Mouse (Mus musculus): ENCODE data around the gene Phldb2.

The Phldb2 gene

DNA sequence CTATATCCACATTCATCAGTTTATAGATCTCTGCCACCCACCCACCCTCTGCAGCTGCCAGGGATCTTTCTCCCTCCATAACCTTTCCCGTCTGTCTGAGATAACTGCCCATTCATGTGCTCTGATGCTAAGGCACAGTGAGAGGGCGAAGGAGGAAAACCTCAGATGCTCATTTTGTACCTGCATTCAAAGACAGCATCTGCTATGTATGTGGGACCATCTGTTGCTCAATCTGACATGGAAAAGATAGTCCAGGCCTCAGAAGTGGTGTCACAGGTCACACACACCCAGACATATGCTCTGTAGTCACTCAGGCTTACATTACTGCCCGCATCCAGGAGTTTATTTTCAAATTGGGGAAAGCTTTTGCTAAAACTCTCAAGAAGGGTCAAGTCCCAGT is 112.4 kb downstream of the Phldb2 start:
- DNase-seq (ENCODE audit: low spot score): peak; percentile 19

DNA sequence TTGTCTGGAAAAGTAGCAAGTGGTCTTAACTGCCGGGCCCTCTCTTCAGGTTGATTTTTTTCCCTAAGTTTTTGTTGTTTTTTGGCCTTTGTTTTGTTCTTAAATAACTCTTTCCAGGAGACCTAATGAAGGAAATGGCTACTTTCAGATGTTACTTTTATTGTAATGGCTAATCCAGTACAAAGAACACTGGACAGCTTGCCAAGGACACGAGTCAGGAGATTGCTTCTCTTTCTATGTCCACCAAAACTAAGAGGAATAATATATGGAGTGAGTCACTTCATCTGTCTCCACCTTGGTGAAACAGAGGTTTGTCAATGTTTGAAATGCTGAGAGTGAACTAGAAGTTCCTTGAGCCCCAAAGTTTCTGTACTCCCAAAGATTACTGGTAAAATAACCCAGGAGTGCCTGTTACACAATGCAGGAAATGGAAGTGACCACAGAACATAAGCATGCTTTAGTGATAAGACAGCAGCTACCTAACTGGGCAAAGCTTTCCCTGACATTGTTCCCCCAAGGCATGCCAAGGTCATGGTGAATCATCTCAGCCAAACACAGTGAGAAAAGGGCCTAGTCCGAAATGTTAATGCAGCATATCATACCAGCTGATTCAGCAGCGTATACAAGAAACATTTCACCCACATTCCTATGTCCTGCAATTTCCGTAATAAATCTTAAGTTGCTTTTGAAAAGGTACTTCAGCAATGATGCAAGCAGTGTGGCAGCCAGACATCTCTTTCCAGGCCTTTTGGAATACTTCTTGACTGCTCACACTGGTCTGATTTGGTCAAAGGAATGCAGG is 115.7 kb downstream of the Phldb2 start:
- no peak for DNase-seq (ENCODE audit: low spot score)

DNA sequence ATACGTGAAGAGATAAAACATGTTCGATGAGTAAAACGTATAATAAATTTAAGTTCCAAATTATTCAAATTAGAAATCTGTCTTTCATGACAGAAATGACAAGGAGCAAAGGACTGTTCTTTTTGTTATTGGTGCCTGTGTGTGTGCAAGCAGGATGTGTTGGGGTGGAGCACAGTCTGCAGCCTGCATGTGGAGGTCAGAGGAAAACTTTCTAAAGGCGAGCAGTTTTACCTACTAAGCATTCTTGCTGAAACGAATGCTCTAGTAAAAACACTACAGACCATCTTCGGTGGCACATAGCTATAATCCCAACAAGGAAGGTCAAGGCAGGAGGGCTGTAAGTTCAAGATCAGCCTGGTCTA is 120.7 kb downstream of the Phldb2 start:
- DNase-seq (ENCODE audit: low spot score): no peak

DNA sequence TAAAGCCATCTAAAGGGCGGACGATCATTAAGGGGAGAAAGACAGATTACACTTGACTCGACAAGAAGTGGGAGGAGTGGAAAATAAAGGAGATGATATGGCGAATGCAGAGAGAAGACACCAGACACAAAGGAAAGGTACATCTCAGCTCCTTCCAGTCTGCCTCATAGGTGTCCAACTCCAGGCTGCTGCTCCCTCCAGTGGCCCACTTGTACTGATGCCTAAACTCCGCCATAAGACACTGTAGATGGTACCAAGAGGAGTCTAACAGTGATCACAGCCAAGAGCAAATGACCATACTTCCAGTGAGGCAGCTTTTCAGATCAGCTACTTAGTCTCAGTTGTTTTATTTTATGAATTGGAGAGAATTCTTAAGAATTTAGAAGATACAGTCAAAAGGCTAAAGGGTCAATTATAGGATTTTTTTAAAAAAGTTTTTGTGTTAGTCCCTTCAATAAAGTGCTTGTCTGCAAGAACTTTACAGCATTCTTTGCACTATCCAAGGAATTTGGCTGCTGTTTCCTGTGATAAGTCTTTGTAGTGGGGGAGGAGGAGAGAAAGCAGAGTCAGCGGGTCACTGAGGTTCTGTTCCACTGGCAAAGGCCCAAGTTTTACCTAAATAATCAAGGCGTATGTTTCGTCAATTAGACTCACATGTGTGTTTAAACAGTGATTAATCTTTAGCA is 121.2 kb downstream of the Phldb2 start:
- DNase-seq (ENCODE audit: low spot score): no peak

DNA sequence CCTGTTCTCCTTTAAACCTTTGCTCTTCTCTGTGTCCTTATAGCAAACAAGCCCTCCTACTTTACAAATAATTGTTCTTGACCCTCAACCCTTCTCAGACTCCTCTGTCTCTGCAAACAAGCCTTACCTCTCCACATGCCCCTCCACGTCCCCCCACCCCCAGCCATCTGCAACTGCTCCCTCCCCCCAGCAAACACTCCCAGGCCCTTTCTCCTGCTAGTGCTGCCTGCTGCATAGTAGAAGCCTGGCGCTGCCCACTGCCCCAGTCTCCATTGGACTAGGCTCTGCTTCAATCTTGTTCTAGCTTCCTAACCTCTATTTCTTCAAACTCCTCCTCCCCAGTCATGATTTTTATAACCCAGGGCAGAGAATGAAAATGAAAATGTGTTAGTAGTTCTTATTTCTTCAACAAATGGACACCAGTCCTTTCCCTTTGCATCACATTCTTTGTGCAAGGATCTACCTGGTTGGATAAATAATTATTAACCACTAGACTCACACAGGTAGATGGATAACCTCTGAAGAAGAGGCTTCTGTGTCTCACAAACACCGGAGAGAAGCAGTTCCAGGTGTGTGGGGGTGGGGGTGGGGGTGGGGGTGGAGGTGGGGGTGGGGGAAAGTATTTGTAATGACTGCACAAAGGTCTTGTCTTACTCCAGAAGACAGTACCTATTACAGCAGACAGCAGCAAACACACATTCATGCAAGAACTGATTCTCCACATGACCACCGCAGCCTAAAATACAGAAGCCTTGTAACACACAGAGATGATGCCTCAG is 122.1 kb downstream of the Phldb2 start:
- DNase-seq (ENCODE audit: low spot score): no peak

DNA sequence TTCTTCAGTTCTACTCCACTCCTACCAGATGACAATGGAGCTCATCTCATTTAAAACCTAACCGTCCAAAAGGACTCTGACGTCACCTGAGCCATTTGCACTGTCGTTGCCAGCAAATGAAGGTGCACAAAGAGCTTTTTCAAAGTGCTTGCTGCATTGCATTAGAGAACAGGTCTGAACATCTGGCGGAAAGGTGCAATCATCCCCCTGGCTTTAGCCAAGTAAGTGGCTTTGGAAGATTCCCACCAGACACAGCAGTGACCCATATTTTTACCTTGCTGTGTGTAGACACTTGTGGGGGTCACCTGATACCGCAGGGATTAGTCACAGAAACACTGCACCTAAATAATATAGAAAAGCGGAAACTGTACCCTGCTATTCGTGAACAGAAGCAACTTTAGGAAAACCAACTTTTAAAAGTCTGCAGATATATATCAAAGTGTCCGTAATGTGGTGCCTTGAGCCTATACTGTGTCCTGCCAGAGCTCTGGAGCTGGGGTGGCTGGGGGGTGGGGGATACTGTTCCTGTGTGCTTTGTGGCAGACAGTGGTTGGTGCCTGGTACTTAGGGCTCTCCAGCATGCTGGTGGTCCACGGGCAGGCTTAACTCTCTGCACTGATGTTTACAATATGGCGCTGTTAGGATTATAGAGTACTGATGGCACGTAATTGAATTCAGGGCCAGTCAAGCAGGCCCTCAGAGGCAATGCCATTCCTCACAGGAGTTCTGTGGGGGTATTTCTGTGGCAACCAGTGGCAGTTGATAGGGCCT is 123.1 kb downstream of the Phldb2 start:
- DNase-seq (ENCODE audit: low spot score): no peak

DNA sequence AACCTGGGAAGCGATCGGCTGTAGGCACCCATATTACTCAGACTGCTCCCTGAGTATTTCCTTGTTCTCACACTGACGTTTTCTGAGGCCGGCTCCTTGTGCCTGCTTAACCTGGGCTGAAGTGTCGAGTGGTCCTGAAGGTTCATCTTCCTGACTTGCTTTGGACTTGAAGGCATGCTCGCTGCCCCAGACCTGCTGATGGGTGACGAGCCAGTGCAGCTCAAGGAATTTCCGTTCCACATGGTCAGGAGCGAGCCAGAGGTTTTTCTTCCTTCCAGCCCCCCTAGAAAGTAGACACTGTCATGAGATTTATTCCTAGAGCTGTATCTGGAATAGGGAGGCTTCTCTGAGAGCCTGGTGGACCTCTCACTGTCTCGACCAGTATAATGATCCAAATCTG is 128.1 kb downstream of the Phldb2 start:
- DNase-seq (ENCODE audit: low spot score): no peak

DNA sequence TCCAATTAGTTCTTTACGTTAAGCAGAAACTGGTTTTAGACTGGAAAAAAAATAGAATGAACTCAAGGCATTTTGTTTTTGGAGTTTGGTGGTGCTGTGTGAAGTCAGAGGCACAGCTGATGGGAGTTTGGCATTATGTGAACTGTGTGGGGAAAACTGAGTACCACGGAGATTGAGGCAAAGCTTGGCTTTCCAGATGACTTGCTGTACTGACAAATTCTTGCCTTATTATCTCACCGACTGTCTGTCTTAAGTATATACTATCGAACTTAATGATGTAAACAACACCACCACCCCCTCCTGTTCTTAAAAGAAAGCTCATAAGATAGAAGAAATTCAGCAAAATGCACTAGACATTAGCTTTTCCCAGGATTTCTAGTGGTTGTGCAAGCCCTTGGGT is 129.4 kb downstream of the Phldb2 start:
- no peak for DNase-seq (ENCODE audit: low spot score)

DNA sequence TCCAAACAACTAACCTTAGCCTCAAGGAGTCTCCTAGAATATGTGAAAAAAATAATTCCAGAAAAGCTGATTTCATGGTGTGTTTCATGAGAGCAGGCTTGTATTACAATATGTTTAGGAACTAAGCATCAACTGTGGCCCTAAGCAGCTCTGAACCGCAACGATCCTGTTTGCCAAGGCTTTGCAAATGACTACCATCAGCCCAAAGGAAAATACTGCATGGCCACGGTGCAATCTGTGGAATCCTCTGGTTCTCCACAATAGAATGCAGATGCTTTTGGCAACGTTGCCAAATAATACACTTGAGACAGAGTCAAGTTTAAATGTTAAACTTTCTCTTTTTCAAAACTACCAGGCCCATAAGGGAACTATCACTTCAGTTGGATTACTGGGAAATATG is 133.5 kb downstream of the Phldb2 start:
- DNase-seq (ENCODE audit: low spot score): no peak

DNA sequence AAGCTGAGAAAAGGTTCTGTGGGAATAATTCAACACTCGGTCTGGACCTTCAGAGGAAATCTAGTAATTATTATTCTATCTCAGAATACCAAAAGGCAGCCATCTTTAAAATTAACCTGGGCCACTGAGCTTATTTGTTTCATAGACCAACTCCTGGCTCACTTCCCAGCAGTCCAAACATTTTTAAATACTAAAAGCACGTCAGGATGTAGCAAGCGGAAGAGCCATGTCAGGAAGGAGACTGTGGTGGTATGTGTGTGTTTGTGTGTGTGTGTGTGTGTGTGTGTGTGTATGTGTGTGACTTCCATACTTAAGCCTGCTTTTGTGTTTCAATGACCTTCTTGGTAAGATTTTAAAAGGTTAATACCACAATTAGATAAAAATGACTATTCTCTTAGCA is 135.6 kb downstream of the Phldb2 start:
- no peak for DNase-seq (ENCODE audit: low spot score)

DNA sequence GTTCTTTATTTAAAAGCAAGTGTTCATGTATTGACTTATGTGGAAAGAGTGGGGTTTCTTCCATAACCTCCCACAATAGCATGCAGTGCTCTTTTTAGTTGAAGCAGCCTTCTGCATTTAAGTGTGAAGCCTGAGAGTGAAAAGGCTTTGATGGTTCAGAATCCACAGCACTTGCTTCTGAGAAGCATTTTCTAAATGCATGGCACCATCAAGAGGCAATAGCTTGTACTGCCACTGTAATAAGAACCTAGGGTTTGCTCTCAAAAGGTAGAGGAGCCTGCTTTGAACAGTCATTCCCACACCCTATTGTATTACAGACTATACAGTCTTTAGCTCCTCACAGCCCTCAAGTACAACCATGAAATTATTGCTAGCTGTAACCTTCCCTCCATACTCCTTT is 136.7 kb downstream of the Phldb2 start:
- no peak for DNase-seq (ENCODE audit: low spot score)

DNA sequence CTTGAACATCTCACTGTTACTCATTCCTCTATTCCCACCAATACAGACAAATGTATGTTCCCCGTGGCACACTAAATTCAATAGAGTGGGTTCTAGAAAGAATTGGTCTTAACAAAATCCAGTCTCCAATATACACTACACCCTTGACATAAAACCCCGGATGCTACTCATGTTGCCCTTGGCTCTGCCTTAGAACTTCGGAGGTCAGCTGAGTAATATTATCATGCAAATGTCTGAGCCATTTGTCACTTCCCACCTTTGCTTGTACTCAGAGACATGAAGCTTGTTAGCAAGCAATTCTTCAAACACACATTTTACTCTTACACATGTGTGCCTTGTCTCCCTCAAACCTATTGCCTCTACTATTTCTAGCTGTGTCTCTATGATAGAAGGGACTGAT is 138.8 kb downstream of the Phldb2 start:
- DNase-seq (ENCODE audit: low spot score): no peak

DNA sequence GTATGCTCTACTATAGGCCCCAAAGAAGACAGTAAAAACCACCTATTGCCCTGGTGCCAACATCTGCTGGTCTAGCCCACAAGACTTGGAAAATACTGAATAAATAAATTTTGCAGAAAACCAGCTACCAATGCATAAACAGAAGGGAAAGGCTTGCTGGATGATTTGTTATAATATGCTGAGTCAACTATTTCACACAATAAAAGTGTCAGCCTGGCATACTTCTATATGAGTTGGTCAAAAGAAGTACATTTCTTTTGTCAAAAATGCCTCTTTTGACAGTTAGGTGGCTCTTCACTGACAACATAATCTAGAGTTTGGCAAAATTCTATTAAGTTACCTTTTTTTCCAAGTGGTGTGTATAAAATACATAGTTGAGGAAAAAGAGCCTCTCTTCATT is 141.6 kb downstream of the Phldb2 start:
- no peak for DNase-seq (ENCODE audit: low spot score)

DNA sequence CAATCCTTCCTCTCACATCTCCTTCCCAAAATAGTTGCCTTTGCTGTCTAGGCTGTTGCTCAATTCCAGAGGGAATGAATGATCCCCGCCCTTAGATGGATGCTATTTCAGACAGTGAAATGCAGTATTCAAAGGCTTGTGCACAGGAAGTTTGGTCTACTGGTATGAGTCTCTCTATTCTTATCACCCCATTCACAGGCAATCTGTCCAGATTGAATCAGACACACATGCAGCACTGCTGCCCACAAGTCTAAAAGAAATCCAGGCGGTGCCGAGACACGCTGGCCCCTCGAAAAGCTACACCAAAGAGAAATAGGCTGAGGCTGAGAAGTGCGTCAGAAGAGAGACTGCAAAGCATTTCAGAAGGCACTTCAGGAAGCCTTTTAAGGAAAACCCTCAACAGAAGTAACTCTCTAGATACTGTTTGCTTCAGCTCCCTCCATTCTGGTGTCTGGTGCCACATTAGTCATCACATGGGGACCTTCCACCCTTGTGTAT is 142.5 kb downstream of the Phldb2 start:
- DNase-seq (ENCODE audit: low spot score): no peak

DNA sequence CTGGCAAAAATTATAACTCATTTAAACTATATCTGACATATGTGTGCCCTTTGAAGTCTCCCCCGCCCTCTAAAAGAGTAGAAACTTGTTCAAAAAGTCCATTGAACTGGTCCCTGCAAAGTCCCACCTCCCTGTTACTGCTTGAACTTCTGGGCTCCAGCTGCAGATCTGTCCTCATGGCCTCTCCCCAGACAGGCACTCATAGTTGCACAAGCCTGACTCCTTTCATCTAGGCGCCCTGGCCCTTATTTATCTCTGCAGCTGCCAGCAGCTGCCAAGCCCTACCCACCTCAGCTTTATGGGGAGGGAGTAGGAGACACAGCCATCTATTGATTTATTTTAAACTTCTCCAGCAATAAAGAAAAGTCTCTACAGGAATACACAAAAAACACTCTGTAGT is 143.2 kb downstream of the Phldb2 start:
- no peak for DNase-seq (ENCODE audit: low spot score)

DNA sequence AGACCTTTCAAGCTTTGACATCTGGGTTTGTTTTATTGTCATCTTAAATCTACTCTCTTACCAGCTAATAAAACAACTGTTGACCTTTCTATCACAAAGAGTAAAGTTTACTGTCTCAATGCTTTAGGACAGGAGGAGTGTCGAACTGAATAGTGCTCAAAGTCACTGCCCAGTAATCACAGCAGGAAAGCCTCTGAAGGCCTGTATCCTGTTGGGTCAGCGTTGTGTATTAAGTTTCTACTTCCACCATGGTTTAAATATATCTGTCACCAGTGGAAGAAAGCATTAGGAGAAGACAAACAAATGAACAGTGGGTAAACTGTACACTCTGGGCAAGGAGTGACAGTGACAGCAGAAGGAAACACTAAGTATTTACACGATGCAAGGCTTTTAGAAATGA is 148.7 kb downstream of the Phldb2 start:
- DNase-seq (ENCODE audit: low spot score): no peak

DNA sequence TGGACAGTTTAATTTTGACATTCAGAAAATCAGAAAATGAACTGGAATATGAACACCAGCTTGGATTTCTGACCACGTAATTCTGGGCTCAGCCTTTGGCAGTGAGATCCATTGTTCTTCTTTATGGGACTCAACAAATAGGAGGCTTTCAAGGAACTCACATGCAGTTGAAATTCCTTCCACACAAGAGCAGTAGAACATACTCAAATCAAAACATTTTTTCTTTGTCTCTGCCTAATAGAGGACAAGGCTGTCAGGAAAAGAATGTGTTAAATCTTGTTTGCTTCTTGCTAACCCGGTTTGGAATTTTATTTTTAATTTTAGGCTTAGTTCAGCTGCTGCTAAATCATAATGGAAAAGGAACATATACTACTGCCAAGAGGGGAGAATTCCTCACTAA is 153.0 kb downstream of the Phldb2 start:
- DNase-seq (ENCODE audit: low spot score): no peak

DNA sequence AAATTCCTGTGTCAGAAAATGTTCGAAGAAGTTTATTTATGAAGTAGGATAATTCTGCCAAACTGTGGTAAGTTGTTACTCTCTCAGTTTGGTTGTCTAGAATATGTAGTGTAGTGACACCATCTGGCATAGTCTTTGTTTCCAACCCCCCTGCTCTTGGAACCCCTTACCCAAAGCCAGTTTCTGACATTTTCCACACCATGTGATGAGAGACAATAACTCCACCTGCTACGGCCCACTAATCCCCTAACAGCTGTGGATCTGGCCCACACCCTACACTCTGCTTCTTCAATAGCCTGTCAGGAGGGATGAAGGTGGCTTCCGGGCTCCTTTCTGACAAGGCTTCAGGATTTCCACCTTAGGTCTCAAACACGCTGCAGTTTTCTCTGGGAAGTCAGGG is 154.2 kb downstream of the Phldb2 start:
- DNase-seq (ENCODE audit: low spot score): peak; percentile 21

DNA sequence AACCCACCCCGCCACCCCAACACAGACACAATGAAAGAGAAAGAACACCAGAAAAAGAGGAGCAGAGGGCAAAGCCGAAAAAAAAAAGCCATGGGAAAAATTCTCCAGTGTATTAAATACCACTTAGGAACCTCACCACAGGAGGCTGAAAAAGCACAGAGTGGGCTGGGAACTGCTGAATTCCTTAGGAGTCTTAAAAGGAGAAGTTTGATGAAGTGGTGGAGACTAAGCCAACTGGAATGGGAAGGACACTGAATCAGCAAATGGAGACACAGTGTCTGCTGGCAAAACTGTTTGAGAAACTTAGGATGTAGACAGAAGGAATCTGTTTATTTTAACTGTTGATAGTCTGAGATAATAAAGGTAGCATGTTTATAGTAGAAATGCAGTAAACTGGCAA is 154.8 kb downstream of the Phldb2 start:
- DNase-seq (ENCODE audit: low spot score): no peak

DNA sequence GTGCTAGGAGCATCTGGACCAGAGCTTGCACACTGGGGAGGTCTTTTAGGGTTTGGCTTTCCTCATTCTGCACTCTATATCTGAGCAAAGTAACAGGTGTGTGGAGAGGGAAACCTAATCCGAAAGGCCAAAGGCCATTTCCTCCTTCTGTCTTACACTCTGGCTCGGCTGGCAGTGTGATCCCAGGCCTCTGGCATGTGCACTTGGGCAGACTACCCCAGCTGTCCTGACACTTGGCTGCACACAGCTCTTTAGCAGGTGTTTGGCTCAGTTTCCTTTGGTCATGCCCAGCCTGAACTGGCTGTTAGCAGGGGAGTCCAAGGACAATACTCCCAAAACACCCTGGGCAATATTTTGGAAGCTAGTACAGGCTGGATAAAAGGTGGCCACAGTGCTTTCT is 156.6 kb downstream of the Phldb2 start:
- no peak for DNase-seq (ENCODE audit: low spot score)

DNA sequence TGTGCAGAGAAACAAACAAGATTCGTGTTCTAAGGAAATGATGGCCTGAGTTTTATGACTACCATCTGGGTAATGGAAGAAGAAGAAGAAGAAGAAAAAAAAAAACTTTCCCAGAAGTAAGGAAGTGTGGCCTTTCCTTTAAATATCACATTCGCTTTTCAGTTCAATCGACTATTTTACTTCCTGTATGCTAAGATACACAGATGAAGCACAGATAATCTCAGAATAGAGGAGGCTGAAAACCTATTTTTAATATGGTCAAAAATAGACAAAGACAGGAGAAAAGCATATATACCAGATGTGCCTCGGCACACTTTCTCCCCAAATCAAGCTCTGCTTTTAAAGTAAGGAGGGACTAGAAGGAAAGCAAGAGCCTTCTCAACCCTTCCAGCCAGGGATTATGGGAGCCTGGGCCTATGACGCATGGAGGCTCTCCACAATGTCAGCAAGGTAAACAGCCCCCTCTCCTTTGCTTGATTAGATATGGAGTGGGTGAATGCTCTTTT is 158.2 kb downstream of the Phldb2 start:
- DNase-seq (ENCODE audit: low spot score): no peak

DNA sequence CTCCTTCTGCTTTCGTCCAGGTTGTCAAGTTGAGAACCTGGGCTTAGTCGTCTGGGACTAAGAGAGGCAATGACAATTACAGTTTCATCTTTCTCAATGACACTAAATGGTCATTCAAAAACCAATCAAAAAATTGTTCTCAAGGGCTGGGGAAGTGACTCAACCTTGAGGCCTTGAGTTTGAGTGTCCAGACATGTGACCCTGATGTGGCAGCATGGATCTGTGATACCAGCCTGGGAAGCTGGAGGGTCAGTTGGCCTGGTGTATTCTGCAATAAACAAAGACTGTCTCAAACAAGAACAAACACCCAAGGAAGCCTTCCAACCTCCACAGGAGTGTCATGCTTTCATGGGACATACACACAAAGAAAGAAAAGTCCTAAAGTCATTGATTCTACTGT is 160.6 kb downstream of the Phldb2 start:
- DNase-seq (ENCODE audit: low spot score): no peak
